Mouse (Mus musculus): ENCODE results near the gene Rapgef4.

DNA sequence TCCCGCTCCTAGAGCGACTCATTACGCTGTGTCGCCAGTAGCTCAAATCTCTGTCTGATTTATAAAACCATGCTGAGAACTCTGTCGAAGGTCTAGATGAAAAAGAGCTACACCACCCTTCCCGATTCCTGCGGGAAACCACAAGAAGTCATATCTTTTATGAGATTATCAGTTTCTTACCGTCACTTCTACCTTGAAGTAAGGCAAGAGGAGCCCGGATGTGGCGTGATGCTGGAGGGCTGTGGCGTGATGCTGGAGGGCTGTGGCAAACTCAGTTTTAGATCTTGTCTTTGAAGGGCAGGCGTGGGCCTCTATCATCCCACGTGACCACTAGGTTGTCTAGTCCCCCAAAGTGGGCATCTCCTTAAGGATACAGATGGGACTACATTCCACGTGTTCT is 300.9 kb downstream of the Rapgef4 start:
- TF ChIP-seq CTCF (IDR thresholded peaks at IDR 0.05; ENCODE audit: low read depth), result no peak
- no peak for TF ChIP-seq EP300 (optimal IDR thresholded peaks at IDR 0.05)

All from stomach, postnatal 0 days (tissue).